Mouse (Mus musculus) heart, adult 2 months (tissue): ENCODE results near the gene Ccdc127. TPM values are rescaled to one million over a fixed set of nuclear protein-coding genes. Genes with fewer than 3 reads are reported as not detected.
A peak's percentile ranks its signal among the peaks of the same experiment; 100 is the strongest.

Source experiments
- DNase-seq, 2 experiments: peaks; one replicate each; pipeline ENCODE4 v3.0.0; 2021
- H3K27ac ChIP-seq: fragments of 200-600 bp; 2 replicates; pipeline ENCODE4 v1.8.1; 2022
- H3K27me3 ChIP-seq: fragments of 200-500 bp; 2 replicates; pipeline ENCODE4 v1.6.1; 2012; ENCODE audit warnings: mild to moderate bottlenecking, low read length, inconsistent platforms, mixed read lengths; ENCODE audit not compliant: control insufficient read depth, insufficient read depth
- H3K36me3 ChIP-seq: fragments of 200-500 bp; 2 replicates; pipeline ENCODE4 v1.6.1; 2012; ENCODE audit warnings: low read length, inconsistent platforms; ENCODE audit not compliant: control insufficient read depth, insufficient read depth
- H3K4me1 ChIP-seq: fragments of 200-500 bp; 2 replicates; pipeline ENCODE4 v1.6.1; 2011; ENCODE audit warnings: low read length; ENCODE audit not compliant: control insufficient read depth, insufficient read depth
- H3K4me3 ChIP-seq: fragments of 200-600 bp; 2 replicates; pipeline ENCODE4 v1.8.1; 2022
- H3K79me2 ChIP-seq: fragments of 200-500 bp; replicated peaks from 2 replicates; pipeline ENCODE4 v1.6.1; 2012; ENCODE audit warnings: mild to moderate bottlenecking, inconsistent platforms, low read length, moderate library complexity, mixed read lengths; ENCODE audit not compliant: control insufficient read depth, insufficient read depth
- H3K9ac ChIP-seq: fragments of 200-500 bp; 2 replicates; pipeline ENCODE4 v1.6.1; 2012; ENCODE audit warnings: low read depth, mild to moderate bottlenecking, control low read depth, inconsistent platforms, low read length, mixed read lengths
- CTCF ChIP-seq: fragments of 200-600 bp; IDR thresholded peaks from 2 replicates; pipeline ENCODE4 v1.8.1; 2022; ENCODE audit warnings: antibody characterized with exemption, mild to moderate bottlenecking, moderate library complexity
- EP300 ChIP-seq: fragments of 200-500 bp; IDR thresholded peaks from 2 replicates; pipeline ENCODE4 v1.6.1; 2011; ENCODE audit warnings: low read depth, low read length, control low read depth; ENCODE audit not compliant: insufficient read depth
- POLR2A ChIP-seq: fragments of 200-500 bp; IDR thresholded peaks from 2 replicates; pipeline ENCODE4 v1.6.1; 2011; ENCODE audit warnings: mild to moderate bottlenecking, low read depth, low read length, control low read depth; ENCODE audit not compliant: insufficient read depth
- WGBS: fragments of 180-500 bp; shearing (Covaris S2); methylation state at CpG from one replicate; pipeline ENCODE4 v1.1.7; 2018; 5-methylcytosine and 5-hydroxymethylcytosine counted together
- intact Hi-C: fragments of 180-260 bp; cut with DNase I; formaldehyde crosslinking; loops from one replicate; pipeline ENCODE4 v1.15.1; 2025
- polyA plus RNA-seq: library from polyadenylated mRNA; depleted of rRNA; stranded (reverse); fragments of >200 nt; gene quantifications from 2 replicates; pipeline ENCODE4 v1.2.3, GENCODE M21; 2012
- total RNA-seq, 2 experiments: library from RNA; stranded (reverse); gene quantifications; 2 replicates each; pipeline ENCODE4 v1.2.3; 2021

The Ccdc127 gene
- total and polyA plus RNA-seq, 3 experiments, result 5.5 to 53.5 (median 51.3) TPM

- no peak overlapping the region for H3K27ac ChIP-seq
- DNase-seq, result no peak
- H3K4me3 ChIP-seq, result no peak overlapping the region
- no peaks in the 10 kb centered on the region; the same call in 1 of the 2 replicates for H3K4me1 ChIP-seq
- intact Hi-C loops, result loop anchor here (2.0 kb wide), 1 partner anchor 194 kb away; no protein-coding TSS in a partner anchor
- peaks cover 33% of the 10 kb centered on the region for H3K36me3 ChIP-seq
- H3K79me2 ChIP-seq, result no peaks in the 10 kb centered on the region; the same call in 1 of the 2 replicates
- TF ChIP-seq CTCF (peak; percentile 80), EP300 (no peak), POLR2A (no peak)
- WGBS, result 45% methylated on average over 3 of the region's 3 CpGs
- no peak overlapping the region for H3K9ac ChIP-seq
- no peaks in the 10 kb centered on the region for H3K27me3 ChIP-seq
These were observed 9.1 kb upstream of the Ccdc127 start for GRCm38 (mm10) chr13:74341036-74341435.

- Histone ChIP-seq H3K4me1 (no peaks in the 10 kb centered on the region; the same call in 1 of the 2 replicates), H3K27ac (peak overlapping the region; percentile 98), H3K9ac (peak overlapping the region; percentile 72), H3K4me3 (peak overlapping the region; percentile 79), H3K27me3 (no peaks in the 10 kb centered on the region), H3K79me2 (no peaks in the 10 kb centered on the region; the same call in 1 of the 2 replicates), H3K36me3 (peaks cover 22% of the 10 kb centered on the region)
- intact Hi-C loops, result loop anchor here (10.0 kb wide), 1 partner anchor 114 kb away; no protein-coding TSS in a partner anchor
- TF ChIP-seq EP300, result no peak
- no peak for TF ChIP-seq POLR2A
- TF ChIP-seq CTCF, result no peak
- WGBS, result 1% methylated on average over 15 of the region's 15 CpGs
- DNase-seq, result no peak
These were observed 362 bp downstream of the Ccdc127 start for GRCm38 (mm10) chr13:74350435-74350906.

- WGBS, result 81% methylated on average over 13 of the region's 13 CpGs
- Histone ChIP-seq H3K9ac (no peak overlapping the region), H3K27me3 (no peaks in the 10 kb centered on the region), H3K27ac (no peak overlapping the region), H3K4me1 (no peaks in the 10 kb centered on the region; the same call in 1 of the 2 replicates), H3K4me3 (no peak overlapping the region), H3K79me2 (no peaks in the 10 kb centered on the region; the same call in 1 of the 2 replicates), H3K36me3 (peaks cover 25% of the 10 kb centered on the region)
- intact Hi-C loops, result loop anchor here (10.0 kb wide), 1 partner anchor 108 kb away; no protein-coding TSS in a partner anchor
- TF ChIP-seq CTCF, result no peak
- no peak for TF ChIP-seq POLR2A
- TF ChIP-seq EP300, result no peak
- DNase-seq, result no peak
These were observed 6.4 kb downstream of the Ccdc127 start for GRCm38 (mm10) chr13:74356491-74356890.

GRCm38 (mm10) chr13:74362218-74362617 lies 12.1 kb downstream of the Ccdc127 start:
- Histone ChIP-seq H3K79me2 (no peaks in the 10 kb centered on the region), H3K4me3 (peak overlapping the region; percentile 54), H3K27me3 (no peaks in the 10 kb centered on the region), H3K4me1 (no peaks in the 10 kb centered on the region; the same call in 1 of the 2 replicates), H3K9ac (peak overlapping the region; percentile 35; the same call in 1 of the 2 replicates), H3K27ac (peak overlapping the region; percentile 94; the same call in 1 of the 2 replicates), H3K36me3 (peaks cover 19% of the 10 kb centered on the region)
- intact Hi-C loops, result no loop called here
- DNase-seq, result no peak
- TF ChIP-seq EP300, result no peak
- TF ChIP-seq POLR2A, result no peak
- no peak for TF ChIP-seq CTCF
- WGBS, result 47% methylated on average over 2 of the region's 2 CpGs

GRCm38 (mm10) chr13:74363176-74363858 lies 13.2 kb downstream of the Ccdc127 start:
- DNase-seq, result peak; percentile 57 to 60
- H3K9ac ChIP-seq, result peak overlapping the region; percentile 70
- peak overlapping the region; percentile 54 for H3K4me3 ChIP-seq
- H3K4me1 ChIP-seq, result no peaks in the 10 kb centered on the region; the same call in 1 of the 2 replicates
- no peaks in the 10 kb centered on the region for H3K79me2 ChIP-seq
- 0 out of 2 replicates have a peak, but pooled peaks have one; percentile 20 for TF ChIP-seq EP300
- no peak for TF ChIP-seq POLR2A
- intact Hi-C loops, result no loop called here
- no peaks in the 10 kb centered on the region for H3K27me3 ChIP-seq
- 52% methylated on average over 13 of the region's 13 CpGs for WGBS
- H3K27ac ChIP-seq, result peak overlapping the region; percentile 94
- peaks cover 17% of the 10 kb centered on the region for H3K36me3 ChIP-seq

- H3K27me3 ChIP-seq, result no peaks in the 10 kb centered on the region
- no peaks in the 10 kb centered on the region; the same call in 1 of the 2 replicates for H3K4me1 ChIP-seq
- TF ChIP-seq POLR2A (peak; percentile 92), EP300 (peak; percentile 78), CTCF (peak; percentile 54)
- peak within 1 kb of the TSS; percentile 70 for H3K9ac ChIP-seq
- H3K36me3 ChIP-seq, result peaks cover 12% of the 10 kb centered on the region
- intact Hi-C loops, result no loop called here
- WGBS, result 30% methylated on average over 8 of the region's 8 CpGs
- peak within 1 kb of the TSS; percentile 94 for H3K27ac ChIP-seq
- no peaks in the 10 kb centered on the region for H3K79me2 ChIP-seq
- H3K4me3 ChIP-seq, result peak within 1 kb of the TSS; percentile 54
- DNase-seq, result peak in 1 of 2 experiments; percentile 76
These were observed 13.7 kb downstream of the Ccdc127 start, which contains the start of gene Lrrc14b for GRCm38 (mm10) chr13:74363859-74364235. Gene Lrrc14b, minus strand, starts transcription at chr13:74364005.
